Mouse (Mus musculus): Measurements from ENCODE around the gene Cdca4. TPM values are rescaled to one million over a fixed set of nuclear protein-coding genes. Genes with fewer than 3 reads are reported as not detected.

Cdca4 gene
- polyA plus RNA-seq, 2 experiments from 2014 or later = 70.5 to 85.8 TPM

DNA sequence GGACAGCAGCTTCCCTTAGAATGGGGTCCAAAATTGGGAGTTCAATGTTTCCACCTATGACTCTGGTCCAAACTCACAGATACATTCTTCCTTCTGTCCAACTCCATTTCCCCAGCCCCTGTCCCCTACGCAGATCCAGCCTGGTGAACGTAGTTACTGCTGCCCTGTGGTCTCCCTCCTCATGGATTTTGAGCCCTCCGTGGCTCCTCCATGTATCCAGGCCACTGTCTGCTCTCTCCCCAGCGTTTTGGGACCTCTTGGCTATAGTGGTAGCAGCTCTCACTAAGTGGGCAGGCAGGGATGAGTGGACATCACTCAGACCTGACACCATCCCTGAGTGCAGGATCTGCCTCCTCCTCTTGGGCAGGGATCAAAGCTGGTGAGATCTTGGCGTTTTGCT is 30.5 kb downstream of the Cdca4 start:
- ATAC-seq = no peak

DNA sequence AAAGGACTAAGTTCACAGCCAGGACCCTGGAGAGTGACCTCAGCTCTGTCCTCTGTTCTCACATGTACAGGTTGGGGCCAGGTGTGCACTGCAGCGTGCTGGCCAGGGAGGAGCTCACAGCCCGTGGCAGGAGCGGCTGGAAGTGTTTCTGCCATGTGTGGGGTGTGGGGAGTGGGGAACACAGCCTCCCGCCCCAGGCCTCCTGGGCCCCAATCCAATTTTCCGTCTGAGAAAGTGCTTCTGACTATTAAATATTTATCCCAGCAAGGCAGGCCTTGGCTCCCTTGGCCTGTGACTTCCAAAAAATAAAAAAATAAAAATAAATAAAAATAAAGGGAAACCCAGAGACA is 30.9 kb downstream of the Cdca4 start:
- no peak for ATAC-seq

DNA sequence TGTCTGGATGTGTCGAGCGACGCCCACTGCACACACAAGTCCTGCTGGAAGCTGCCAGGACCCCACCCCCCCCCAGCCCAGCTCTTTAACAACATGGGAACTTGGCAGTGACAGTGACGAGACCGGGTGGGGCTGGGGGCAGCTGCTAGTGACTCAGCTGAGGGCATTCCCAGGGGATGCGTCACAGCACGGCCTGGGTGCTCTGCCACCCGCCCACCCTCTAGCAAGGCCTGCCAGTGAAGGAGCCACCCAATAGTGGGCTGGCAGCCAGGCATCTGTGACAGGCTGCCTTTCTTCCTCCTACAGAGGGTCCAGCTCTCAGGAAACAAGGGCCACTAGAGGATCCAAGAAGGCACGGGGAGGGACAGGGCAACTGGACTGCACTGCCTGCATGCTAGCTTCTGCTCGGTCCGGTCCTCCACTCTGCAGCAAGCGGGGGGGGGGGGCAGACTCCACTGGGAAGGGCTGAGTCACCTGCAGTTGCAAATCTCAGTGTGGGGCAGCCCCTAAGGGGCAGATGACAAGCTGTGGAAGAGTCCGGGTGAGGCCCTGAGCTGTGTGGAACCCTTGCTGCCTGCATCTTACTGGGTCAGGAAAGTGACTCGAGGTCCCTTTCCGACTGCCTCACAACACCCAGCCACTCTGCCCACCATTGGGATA is 31.4 kb downstream of the Cdca4 start:
- ATAC-seq = no peak

DNA sequence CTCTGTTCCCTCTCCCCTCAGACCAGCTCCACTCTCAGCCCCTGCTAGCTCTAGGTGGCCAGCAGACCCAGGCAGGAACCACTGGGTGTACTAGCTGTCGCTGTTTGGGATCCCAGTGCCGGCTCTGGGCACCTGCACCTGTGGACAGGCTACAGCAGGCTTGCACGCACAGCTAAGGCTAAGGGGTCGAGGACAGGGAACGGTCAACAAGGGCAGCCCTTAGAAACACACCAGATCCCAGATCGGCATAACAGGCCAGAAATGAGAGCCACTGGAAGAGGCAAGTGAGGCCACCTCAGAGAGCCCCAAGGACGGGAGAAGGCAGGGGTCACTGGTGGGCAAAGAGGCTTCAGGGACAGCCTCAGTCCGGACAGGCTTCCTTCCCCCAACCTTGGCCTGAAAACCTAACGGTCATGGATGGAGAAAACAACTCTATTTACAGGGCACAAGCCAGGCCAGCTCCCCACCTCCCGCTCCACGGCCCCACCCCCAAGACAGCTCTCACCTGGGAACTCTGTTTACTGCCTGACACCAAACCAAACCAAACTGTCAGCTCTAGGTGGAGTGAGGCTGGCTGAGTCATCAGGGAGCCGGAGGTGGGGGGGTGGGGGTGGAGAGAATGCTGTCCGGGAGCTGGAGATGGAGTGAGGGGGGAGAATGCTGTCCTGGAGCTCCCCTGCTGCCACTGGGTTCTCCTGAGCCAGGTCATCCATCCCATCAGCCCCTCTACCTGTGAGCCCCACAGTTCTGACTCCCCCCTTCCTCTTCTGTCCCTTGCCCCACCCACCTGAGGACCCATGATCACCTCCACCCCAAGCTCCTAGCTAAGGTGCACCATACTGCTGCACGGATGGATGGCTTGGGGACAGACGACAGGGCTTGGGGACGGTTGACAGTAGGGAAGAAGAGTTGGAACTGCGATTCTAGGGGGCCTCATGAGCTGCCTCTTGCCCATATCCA is 32.4 kb downstream of the Cdca4 start:
- no peak for ATAC-seq

DNA sequence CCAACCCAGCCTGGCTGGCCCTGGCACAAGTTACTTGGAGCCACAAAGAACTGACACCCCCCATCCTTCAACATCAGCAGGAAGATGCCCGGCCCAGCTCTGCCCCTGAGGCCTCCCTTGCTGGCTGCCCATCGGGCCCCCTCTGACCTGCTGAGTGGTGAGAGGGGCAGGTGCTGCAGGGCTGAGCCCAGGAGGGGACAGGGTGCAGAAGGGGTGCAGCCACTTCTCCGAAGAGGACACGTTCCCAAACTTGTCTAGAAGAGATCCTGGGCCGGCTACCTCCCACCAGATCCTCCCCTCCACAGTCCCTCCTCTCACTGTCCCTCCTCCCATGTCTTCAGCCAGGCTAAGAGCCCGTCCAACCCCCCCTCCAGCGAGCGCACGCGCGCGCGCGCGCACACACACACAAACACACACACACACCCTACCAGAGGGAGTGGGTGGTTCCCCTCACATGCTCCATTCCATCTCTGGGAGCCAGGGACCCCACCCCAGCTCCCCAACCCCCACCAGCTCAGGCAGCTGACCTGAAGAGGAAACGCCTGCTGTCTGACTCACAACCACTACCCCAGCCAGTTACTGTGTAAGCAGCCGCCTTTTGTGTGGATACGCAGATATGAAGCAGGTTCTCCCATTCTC is 33.6 kb downstream of the Cdca4 start:
- ATAC-seq = no peak

DNA sequence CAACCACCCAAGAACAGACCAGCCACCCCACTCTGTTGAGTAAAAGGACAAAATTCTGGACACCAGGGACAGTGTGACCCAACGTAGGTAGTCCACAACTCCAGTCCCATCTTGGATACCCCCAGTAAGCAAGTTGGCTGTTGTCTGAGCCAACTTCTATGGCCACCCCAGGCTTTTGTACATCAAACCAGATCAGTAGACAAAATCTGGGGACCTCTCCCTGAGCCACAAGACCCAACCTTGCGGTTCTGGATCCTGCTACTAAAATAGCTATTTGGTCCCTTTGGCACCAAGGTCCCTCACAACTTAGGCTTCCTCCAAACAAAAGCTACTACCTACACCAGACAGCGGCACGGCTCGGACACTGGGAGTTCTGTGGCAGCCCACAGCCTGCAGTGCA is 34.2 kb downstream of the Cdca4 start:
- ATAC-seq = no peak

DNA sequence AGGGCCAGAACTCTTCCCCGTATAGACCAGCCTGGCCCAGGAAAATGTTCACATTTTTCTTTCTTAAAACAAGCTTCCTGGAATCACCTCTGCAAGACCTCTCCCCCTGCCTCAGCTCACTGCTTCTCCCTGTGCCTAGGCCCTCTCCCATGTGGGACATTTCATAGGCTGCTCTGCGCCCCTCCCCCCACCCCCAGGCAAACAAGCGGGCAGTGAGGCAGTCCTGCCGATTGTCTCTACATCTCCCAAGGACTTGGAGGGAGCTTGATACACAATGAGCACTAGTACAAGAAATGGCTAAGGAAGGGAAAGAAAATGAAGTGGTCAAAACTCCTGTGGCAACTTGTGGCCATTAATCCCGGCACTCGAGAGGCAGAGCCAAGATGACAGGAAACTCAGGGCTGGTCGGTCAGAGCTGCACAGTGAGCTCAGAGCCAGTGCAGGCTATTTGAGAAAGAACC is 34.8 kb downstream of the Cdca4 start:
- ATAC-seq = no peak

DNA sequence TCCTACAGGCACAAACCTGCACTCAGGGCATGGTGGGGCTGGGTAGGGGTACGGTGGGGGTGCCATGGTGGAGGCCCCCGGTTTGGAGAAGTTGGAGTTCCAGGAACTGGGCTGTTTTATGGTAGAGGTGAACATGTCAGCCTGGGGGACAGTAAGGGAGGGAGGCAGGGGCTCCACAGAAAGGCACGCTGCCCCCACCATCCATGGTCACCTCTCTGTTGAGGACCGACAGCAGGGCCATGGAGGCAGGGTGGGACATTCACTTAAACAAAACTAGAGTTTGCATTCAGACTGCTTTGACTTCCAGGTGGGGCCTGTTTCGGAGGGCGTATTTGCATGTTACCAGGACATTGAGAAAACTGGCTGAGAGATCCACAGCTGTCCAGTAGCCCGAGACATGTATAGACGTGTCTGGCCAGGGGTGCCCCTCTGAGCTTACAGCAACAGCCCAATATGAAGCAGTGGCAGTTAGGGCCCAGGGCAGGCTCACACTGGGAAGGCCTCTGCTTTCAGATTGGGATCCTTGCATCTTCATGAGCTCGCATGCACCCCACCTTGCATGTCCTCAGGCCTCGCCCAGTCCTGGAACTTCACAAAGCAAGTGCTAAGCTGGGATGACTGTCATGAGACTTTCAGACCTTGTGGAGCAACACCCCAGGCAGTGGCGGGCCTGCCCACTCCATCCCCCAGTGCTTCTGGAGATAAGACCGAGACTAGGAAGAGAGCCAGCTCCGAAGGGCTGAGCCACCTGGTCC is 35.4 kb downstream of the Cdca4 start:
- ATAC-seq = no peak

DNA sequence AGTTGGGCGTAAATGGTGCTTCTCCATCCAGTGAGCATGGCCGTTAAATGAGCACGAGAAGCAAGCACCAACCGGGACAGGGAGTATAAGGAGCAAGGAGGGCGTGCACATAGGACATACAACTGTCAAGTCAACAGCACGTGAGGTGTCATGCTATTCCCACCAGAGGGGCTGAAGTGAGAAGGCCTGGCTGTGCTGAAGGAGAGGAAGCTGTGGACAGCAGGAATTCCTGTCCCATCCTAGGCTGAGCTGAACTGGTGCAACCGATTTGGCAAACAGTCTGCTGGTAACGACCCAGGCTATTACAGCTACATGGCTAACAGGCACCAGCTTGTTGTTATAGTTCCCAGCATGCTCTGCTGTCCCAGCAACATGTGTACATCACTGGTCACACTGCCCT is 38.2 kb downstream of the Cdca4 start:
- ATAC-seq = no peak

DNA sequence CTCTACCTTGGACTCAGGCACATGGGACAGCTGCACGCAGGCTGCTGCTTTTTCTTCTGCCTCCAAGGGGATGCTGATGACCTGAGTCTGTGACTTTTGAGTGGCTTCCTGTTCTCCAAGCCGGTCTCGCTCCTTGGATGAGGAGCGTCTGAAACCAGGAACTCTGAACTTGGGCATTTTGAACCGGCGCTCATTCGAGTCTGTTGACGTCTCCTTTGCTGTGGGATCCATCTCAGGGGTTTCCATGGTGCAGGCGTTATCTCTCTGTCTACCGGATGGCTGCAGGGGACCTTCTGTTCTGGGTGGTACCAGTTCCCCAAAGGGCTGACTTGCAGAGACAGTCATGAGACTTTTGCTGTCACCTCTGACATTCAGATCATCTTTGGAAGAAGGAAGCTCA is 54.7 kb downstream of the Cdca4 start:
- ATAC-seq = no peak

DNA sequence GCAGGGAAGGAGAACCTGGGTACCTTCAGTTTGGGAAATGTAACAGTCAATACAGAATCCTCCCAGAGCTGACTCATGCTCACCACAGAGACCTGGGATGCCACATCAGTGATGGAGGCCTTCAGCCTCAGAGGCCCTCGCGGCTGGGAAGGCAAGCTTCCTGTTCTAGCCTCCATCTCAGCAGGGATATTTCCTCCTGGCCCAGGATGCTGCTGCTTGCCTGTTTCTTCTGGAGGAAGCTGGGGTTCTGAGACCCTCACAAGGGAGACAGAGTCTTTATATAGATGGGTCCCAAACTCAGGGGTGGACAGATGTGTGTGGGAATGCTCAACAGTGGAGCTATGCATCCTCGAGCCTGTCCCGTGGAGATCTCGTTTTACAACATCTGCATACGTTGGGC is 55.2 kb downstream of the Cdca4 start:
- no peak for ATAC-seq

DNA sequence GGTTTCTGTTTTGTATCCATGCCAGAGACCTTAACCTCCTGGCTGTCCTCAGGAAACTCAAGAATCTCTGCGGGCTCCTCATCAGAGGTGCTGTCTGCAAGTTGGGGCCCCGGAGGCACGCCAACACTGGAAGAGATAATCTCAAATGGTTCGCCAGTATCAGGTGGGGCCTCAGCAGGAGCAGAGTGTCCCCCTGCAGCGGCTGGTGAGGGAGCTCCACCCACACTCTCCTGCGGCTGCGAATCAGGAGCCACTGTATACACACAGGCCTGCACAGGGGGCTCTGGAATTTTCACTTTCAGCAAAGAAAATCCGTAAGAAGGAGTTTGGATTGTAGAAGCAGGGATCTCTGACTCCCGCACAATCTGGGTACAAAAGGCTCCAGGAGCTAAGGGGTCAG is 55.9 kb downstream of the Cdca4 start:
- ATAC-seq = no peak

DNA sequence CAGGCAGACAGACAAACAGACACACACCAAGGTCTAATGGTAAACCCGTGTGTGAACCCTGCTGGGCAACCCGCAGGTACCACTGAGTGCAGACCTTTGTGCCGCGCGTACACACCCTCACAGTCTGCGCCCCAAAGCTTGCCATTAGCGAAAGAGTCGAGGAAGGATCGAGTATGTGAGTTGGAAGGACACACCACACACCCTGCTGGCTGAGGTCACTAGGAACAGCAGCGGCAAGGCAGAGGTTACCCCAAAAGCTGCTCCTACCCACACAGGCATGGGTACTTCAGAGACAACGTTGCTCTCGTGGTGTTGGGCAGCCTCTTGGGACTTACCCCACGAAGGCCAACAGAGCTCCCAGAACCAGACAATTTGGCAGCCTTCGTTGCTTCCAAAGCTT is 56.9 kb downstream of the Cdca4 start:
- no peak for ATAC-seq

DNA sequence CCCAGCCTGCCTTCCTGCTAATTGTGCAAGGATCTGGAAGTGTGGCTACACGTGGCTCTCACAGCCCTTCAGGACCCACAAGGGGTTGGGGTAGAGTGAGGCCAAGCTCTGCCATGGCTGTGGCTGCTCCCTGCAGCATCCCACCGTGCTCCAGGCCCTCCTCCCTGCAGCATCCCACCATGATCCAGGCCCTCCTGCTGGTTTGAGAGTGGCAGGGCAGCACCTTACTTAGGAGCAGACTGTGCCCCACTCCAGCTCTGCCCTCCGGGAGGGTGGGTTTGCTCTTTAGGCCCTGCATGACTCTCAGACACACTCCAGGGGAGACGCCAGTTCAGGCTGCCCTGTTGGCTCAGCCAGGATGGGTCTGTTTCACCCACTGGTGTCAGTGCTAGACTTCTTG is 58.8 kb downstream of the Cdca4 start:
- no peak for ATAC-seq

Other genes starting within 250 kb of the Cdca4 start
- 10 to 100 TPM in 1 of 2 experiments, 1 to 10 TPM in 1; 9.1 to 12.2 TPM for gene Inf2, start 240.6 kb downstream of the Cdca4 start, polyA plus RNA-seq (2017; shearing (Covaris generic))
- gene Adssl1, start 209.4 kb downstream of the Cdca4 start, polyA plus RNA-seq (2017; shearing (Covaris generic)) = 1 to 10 TPM; 2.0 to 2.3 TPM
- gene Siva1, start 184.7 kb downstream of the Cdca4 start, polyA plus RNA-seq (2017; shearing (Covaris generic)) = 10 to 100 TPM; 30.9 to 37.1 TPM
- gene Akt1, start 154.5 kb downstream of the Cdca4 start, polyA plus RNA-seq (2017; shearing (Covaris generic)) = 10 to 100 TPM; 14.6 to 18.4 TPM
- 1 to 10 TPM; 2.8 to 2.9 TPM for gene Zbtb42, start 150.6 kb downstream of the Cdca4 start, polyA plus RNA-seq (2017; shearing (Covaris generic))
- gene Cep170b, start 109.0 kb downstream of the Cdca4 start, polyA plus RNA-seq (2017; shearing (Covaris generic)) = 1 to 10 TPM; 2.4 to 4.9 TPM
- 1 to 10 TPM; 1.7 to 7.2 TPM for gene Pld4, start 68.8 kb downstream of the Cdca4 start, polyA plus RNA-seq (2017; shearing (Covaris generic))
- gene Ahnak2, start 26.8 kb downstream of the Cdca4 start, polyA plus RNA-seq (2017; shearing (Covaris generic)) = not detected
- under 1 TPM in 1 of 2 experiments, not detected in 1; 0.22 TPM for gene Clba1, start 20.5 kb downstream of the Cdca4 start, polyA plus RNA-seq (2017; shearing (Covaris generic))
- 100 to 1,000 TPM in 1 of 2 experiments, 10 to 100 TPM in 1; 79.5 to 107 TPM for gene Gpr132, start 38.8 kb upstream of the Cdca4 start, polyA plus RNA-seq (2017; shearing (Covaris generic))
- gene Jag2, start 100.4 kb upstream of the Cdca4 start, polyA plus RNA-seq (2017; shearing (Covaris generic)) = 1 to 10 TPM; 1.1 to 2.0 TPM
- gene Nudt14, start 112.7 kb upstream of the Cdca4 start, polyA plus RNA-seq (2017; shearing (Covaris generic)) = 10 to 100 TPM; 38.1 to 42.5 TPM
- gene Btbd6, start 147.1 kb upstream of the Cdca4 start, polyA plus RNA-seq (2017; shearing (Covaris generic)) = 1 to 10 TPM; 7.8 to 8.7 TPM
- 10 to 100 TPM; 26.9 to 32.7 TPM for gene Brf1, start 171.3 kb upstream of the Cdca4 start, polyA plus RNA-seq (2017; shearing (Covaris generic))
- 1 to 10 TPM; 5.8 to 7.3 TPM for gene Pacs2, start 185.1 kb upstream of the Cdca4 start, polyA plus RNA-seq (2017; shearing (Covaris generic))
- gene Tex22, start 245.1 kb upstream of the Cdca4 start, polyA plus RNA-seq (2017; shearing (Covaris generic)) = not detected

Data from CD4-positive, CD25-positive, alpha-beta regulatory T cell, adult 4 months (primary cell).